Mouse (Mus musculus) kidney, embryonic 16.5 days (tissue): ENCODE results near the gene S100a4. TPM values are rescaled to one million over a fixed set of nuclear protein-coding genes. Genes with fewer than 3 reads are reported as not detected.
A peak's percentile ranks its signal among the peaks of the same experiment; 100 is the strongest.

ENCODE experiments used
- ATAC-seq: fragments of 200-750 bp; cut with Nextera tagmentation; 2 replicates; pipeline ENCODE4 v1.8.0; 2017; ENCODE audit warnings: moderate TSS enrichment; ENCODE audit not compliant: low FRiP score, low TSS enrichment
- H3K27ac ChIP-seq: fragments of 300-500 bp; sonication (generic); 2 replicates; pipeline ENCODE4 v1.5.1; 2014; ENCODE audit warnings: low read length
- H3K27me3 ChIP-seq: fragments of 300-500 bp; sonication (generic); 2 replicates; pipeline ENCODE4 v1.6.1; 2014; ENCODE audit warnings: low read length, control low read depth, mixed read lengths; ENCODE audit not compliant: insufficient read depth
- H3K36me3 ChIP-seq: fragments of 300-500 bp; sonication (generic); 2 replicates; pipeline ENCODE4 v1.6.1; 2014; ENCODE audit warnings: low read length, control low read depth, mixed read lengths; ENCODE audit not compliant: insufficient read depth
- H3K4me1 ChIP-seq: fragments of 300-500 bp; sonication (generic); 2 replicates; pipeline ENCODE4 v1.6.1; 2014; ENCODE audit warnings: low read length, control low read depth, mixed read lengths; ENCODE audit not compliant: insufficient read depth
- H3K4me2 ChIP-seq: fragments of 300-500 bp; sonication (generic); replicated peaks from 2 replicates; pipeline ENCODE4 v1.6.1; 2014; ENCODE audit warnings: low read depth, low read length
- H3K4me3 ChIP-seq: fragments of 300-500 bp; sonication (generic); 2 replicates; pipeline ENCODE4 v1.5.1; 2014; ENCODE audit warnings: mild to moderate bottlenecking, low read length
- H3K9ac ChIP-seq: fragments of 300-500 bp; sonication (generic); replicated peaks from 2 replicates; pipeline ENCODE4 v1.6.1; 2014; ENCODE audit warnings: low read length
- H3K9me3 ChIP-seq: fragments of 300-500 bp; sonication (generic); 2 replicates; pipeline ENCODE4 v1.6.1; 2016; ENCODE audit warnings: low read length, control low read depth
- WGBS: fragments of 180-500 bp; shearing (Covaris S2); extraction: QIAGEN DNeasy Blood & Tissue Kit; methylation state at CpG from one replicate; pipeline ENCODE4 v1.1.7; 2014; 5-methylcytosine and 5-hydroxymethylcytosine counted together
- polyA plus RNA-seq: library from polyadenylated mRNA; unstranded; fragments of >200 nt; fragmentation: Nextera tagmentation; extraction: Ambion mirVana; gene quantifications from 2 replicates; pipeline ENCODE4 v1.2.1, GENCODE M21; 2015

S100a4 gene
- polyA plus RNA-seq = 3.6 and 5.5 TPM in 2 replicates

DNA sequence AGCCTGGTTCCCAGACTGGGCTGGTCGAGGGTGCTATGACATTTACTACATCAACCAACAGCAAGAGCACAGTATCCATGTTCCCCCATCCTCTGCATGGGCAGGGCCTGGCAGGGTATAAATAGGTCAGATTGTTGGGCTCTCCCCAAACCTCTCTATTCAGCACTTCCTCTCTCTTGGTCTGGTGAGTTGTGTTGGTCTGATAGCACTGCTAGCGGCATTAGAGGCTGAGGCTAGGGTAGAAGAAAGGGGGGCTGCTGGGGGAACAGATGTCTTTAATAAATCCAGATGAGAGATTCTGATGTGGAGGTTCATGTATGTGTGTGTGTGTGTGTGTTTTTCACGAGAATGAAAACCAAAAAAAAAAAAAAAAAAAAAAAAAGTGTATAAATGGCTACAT lies at the start of gene S100a4:
TSS of gene S100a4 (plus strand) at position 149 of the 400 bp plus-strand sequence.
- WGBS = 47% methylated on average over 3 of the region's 3 CpGs
- no peak within 1 kb of the TSS for H3K9ac ChIP-seq
- H3K4me2 ChIP-seq = no peak within 1 kb of the TSS
- no peak within 1 kb of the TSS for H3K4me3 ChIP-seq
- ATAC-seq = no peak
- H3K27ac ChIP-seq = peak within 1 kb of the TSS; percentile 80
- H3K27me3 ChIP-seq = no peaks in the 10 kb centered on the region
- peaks cover 18% of the 10 kb centered on the region for H3K4me1 ChIP-seq
- H3K9me3 ChIP-seq = no peaks in the 10 kb centered on the region
- H3K36me3 ChIP-seq = no peaks in the 10 kb centered on the region

DNA sequence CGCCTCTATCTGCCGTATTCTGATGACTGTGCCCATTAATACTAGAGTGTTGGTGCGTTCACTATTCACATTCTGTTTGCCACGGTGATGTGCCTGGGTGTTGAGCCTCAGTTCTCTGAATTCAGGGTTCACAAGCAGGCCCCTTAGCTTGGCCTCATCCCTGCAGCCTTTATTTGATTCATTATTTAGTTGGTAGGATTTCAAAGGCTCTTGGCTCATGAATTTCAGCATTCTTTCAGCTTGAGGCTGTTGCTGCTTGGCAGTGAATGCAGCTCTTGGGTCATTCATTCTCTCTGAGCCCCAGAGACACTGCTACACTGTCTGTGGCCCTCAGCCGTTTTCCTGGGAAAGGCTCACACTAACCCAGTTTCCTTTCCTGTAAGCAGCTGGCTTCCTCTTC lies 47.6 kb upstream of the S100a4 start:
- no peak overlapping the region for H3K27ac ChIP-seq
- H3K27me3 ChIP-seq = no peaks in the 10 kb centered on the region
- H3K4me2 ChIP-seq = no peak overlapping the region
- no peaks in the 10 kb centered on the region for H3K36me3 ChIP-seq
- no peaks in the 10 kb centered on the region for H3K4me1 ChIP-seq
- H3K4me3 ChIP-seq = no peak overlapping the region
- ATAC-seq = no peak
- 70% methylated on average over 5 of the region's 5 CpGs for WGBS
- no peaks in the 10 kb centered on the region for H3K9me3 ChIP-seq
- no peak overlapping the region for H3K9ac ChIP-seq

DNA sequence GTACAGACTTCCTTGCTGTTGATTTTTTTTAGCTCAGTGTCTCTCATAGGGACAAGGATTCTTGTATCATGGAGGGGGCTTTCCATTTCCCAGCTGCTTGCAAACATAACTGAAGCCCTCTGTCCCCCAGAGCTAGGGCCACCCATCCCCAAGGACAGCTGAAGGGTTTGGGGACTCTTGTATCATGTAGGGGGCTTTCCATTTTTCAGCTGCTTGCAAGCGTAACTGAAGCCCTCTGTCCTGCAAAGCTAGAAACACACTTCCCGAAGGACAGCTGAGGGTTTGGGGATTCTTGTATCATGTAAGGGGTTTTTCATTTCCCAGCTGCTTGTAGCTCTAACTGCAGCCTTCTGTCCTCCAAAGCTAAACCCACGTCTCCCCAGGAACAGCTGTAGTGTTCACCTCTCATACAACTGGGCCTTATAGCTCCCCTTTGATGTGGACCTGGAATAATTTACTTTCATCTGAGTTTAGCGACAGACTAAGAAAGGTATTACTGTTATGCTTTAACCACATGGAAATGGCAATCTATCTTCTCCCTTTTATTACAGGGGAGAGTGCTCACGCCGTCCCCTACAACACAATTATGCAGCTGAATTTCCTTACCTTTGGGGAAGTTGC lies 43.5 kb upstream of the S100a4 start, which contains the start of gene S100a3:
TSS of gene S100a3 (plus strand) at position 571 of the 621 bp plus-strand sequence.
- no peak within 1 kb of the TSS for H3K9ac ChIP-seq
- no peaks in the 10 kb centered on the region for H3K27me3 ChIP-seq
- no peak within 1 kb of the TSS for H3K27ac ChIP-seq
- H3K36me3 ChIP-seq = no peaks in the 10 kb centered on the region
- H3K4me1 ChIP-seq = no peaks in the 10 kb centered on the region
- no peaks in the 10 kb centered on the region for H3K9me3 ChIP-seq
- H3K4me2 ChIP-seq = no peak within 1 kb of the TSS
- no peak for ATAC-seq
- WGBS = 72% methylated on average over 6 of the region's 6 CpGs
- H3K4me3 ChIP-seq = no peak within 1 kb of the TSS

DNA sequence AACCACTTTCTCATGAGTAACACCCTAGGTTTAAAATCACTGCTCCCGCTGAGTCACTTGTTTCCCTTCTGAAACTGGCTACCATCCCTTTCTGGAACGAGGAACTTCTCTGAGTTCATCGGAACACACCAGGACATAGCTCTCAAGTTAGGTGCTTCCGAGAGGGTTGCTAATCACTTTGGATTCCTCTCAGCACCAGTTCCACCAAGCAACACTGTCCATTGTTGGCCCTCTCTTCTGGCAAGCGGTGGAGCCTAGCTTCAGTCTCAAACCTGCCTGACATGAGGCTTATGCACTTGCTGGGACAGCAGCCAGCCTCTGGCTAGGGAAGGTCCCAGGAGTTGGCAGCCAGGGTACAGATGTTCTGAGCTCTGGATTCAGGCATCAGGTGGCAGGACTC lies 28.9 kb upstream of the S100a4 start:
- H3K36me3 ChIP-seq = no peaks in the 10 kb centered on the region
- no peaks in the 10 kb centered on the region for H3K9me3 ChIP-seq
- no peaks in the 10 kb centered on the region for H3K27me3 ChIP-seq
- ATAC-seq = no peak
- 88% methylated on average over 5 of the region's 5 CpGs for WGBS
- H3K4me1 ChIP-seq = no peaks in the 10 kb centered on the region
- H3K27ac ChIP-seq = no peak overlapping the region
- no peak overlapping the region for H3K4me2 ChIP-seq
- no peak overlapping the region for H3K9ac ChIP-seq
- H3K4me3 ChIP-seq = no peak overlapping the region

DNA sequence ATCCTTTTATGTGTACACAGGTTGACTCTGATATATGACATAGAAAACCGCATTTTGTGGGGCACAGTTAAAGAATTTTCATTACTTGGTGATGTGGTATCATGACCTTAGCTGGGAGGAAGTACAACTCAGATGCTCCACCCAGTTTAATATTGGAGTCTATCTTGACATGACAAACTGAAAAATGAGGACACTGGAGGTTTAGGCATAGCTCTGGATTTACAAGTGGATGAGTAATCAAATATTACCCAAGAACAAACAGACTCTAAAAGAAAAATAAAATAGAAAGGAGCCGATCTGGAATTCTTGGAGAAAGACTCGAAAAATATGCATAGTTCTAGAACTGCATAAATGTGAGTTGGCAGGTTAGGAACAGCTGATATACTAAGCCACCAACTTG lies 28.3 kb upstream of the S100a4 start:
- Histone ChIP-seq H3K4me3 (no peak overlapping the region), H3K4me2 (no peak overlapping the region), H3K27me3 (no peaks in the 10 kb centered on the region), H3K4me1 (no peaks in the 10 kb centered on the region), H3K27ac (no peak overlapping the region), H3K9me3 (no peaks in the 10 kb centered on the region), H3K9ac (no peak overlapping the region), H3K36me3 (no peaks in the 10 kb centered on the region)
- no peak for ATAC-seq
- 64% methylated on average over 3 of the region's 3 CpGs for WGBS

DNA sequence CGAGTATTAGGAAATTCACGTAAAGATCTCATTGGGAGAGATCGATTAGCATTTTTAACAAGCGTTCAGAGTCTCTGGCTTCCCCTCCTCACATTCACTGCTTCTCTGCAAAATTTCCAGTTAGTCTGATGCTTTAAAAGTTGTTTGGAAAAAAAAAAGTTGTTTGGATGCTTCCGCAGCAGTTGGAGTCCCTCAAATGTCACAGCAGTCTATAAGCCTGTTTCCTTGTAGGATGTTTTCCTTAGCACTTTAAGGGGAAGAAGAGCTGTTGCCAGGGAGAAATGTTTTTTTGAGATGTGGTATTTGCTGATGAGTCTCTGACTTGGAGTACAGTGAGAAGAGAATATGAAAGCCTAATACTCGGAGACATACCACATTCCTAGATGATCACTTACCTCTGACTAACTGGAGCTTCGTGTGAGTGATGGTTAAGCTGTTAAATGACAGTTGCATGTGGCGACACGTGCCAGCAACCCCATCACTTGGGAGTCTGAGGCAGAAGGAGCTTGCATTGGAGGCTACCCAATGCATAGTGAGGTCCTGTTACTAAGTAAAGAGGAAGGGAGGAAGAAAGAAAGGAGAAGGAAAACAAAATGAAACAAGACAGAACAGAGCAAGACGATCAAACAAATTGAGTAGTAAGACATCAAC lies 27.1 kb upstream of the S100a4 start:
- H3K27ac ChIP-seq = no peak overlapping the region
- no peak overlapping the region for H3K9ac ChIP-seq
- ATAC-seq = no peak
- H3K4me3 ChIP-seq = no peak overlapping the region
- no peaks in the 10 kb centered on the region for H3K9me3 ChIP-seq
- 60% methylated on average over 10 of the region's 10 CpGs for WGBS
- no peak overlapping the region for H3K4me2 ChIP-seq
- H3K4me1 ChIP-seq = no peaks in the 10 kb centered on the region
- no peaks in the 10 kb centered on the region for H3K36me3 ChIP-seq
- no peaks in the 10 kb centered on the region for H3K27me3 ChIP-seq

DNA sequence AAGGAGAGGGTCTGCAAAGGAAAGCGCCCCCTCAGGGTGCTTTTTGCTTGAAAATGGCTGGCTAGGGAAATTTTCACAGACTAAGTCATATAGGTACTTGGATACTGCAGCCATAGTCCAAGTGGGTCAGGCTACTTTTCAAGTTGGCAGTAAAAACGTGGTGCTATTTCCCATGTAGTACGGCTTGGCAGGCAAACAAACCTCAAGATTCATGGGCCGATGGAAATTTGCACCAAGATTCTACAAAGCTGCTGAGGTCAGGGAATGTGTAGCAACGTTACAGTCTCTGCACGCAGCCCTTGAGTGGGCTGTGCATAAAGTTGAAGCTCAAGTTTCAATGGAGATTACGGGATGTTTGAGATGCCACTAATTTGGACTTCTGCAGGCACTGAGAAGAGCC lies 24.1 kb upstream of the S100a4 start:
- no peaks in the 10 kb centered on the region for H3K4me1 ChIP-seq
- H3K36me3 ChIP-seq = no peaks in the 10 kb centered on the region
- H3K4me3 ChIP-seq = no peak overlapping the region
- H3K9me3 ChIP-seq = no peaks in the 10 kb centered on the region
- WGBS = 32% methylated on average over 7 of the region's 7 CpGs
- no peak overlapping the region for H3K9ac ChIP-seq
- H3K4me2 ChIP-seq = no peak overlapping the region
- no peaks in the 10 kb centered on the region for H3K27me3 ChIP-seq
- H3K27ac ChIP-seq = no peak overlapping the region
- ATAC-seq = no peak

DNA sequence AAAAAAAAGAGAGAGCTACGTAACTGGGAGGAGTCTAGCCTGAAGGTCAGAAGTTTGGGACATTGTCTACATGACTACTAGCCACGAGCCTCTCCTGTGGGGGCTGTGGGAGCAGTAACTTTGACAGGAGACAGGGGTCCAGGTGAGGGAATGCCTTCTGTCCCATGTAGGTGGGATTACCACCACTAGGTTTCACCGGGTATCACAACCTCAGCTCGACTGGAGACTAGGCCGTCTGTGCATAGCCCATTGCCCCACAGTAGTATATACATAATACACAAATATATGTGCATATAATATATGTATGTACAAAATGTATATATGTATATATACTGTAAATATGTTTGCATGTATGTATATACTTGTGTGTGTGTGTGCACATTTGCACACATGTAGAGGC lies 22.4 kb upstream of the S100a4 start:
- Histone ChIP-seq H3K27me3 (no peaks in the 10 kb centered on the region), H3K9me3 (no peaks in the 10 kb centered on the region), H3K36me3 (no peaks in the 10 kb centered on the region), H3K27ac (no peak overlapping the region), H3K4me3 (no peak overlapping the region), H3K4me1 (0 out of 2 replicates have a peak, but pooled peaks cover 3% of the 10 kb centered on the region), H3K4me2 (no peak overlapping the region), H3K9ac (no peak overlapping the region)
- WGBS = 92% methylated on average over 5 of the region's 5 CpGs
- no peak for ATAC-seq

DNA sequence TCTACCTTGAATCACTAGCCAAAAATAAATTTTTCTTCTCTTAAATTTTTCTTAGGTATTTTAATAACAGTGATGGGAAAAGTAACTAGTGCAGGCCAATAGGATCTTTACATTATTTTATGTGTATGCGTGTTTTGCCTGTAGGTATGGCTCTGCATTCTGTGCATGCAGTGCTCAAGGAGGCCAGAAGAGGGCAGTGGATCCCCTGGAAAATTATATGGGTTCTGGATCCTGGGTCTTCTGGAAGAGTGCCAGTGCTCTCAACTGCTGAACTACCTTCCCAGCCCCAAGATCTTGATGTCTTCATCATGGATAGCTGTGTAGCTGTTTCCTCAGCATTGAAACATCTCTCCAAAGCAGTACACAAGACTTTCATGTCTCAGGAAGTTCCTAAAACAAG lies 21.4 kb upstream of the S100a4 start:
- no peak overlapping the region for H3K4me2 ChIP-seq
- WGBS = 94% methylated on average over 1 of the region's 1 CpGs
- no peaks in the 10 kb centered on the region for H3K27me3 ChIP-seq
- no peak overlapping the region for H3K27ac ChIP-seq
- H3K4me1 ChIP-seq = peaks cover 6% of the 10 kb centered on the region; the same call in 1 of the 2 replicates
- no peaks in the 10 kb centered on the region for H3K9me3 ChIP-seq
- no peaks in the 10 kb centered on the region for H3K36me3 ChIP-seq
- no peak overlapping the region for H3K4me3 ChIP-seq
- H3K9ac ChIP-seq = no peak overlapping the region
- ATAC-seq = no peak

DNA sequence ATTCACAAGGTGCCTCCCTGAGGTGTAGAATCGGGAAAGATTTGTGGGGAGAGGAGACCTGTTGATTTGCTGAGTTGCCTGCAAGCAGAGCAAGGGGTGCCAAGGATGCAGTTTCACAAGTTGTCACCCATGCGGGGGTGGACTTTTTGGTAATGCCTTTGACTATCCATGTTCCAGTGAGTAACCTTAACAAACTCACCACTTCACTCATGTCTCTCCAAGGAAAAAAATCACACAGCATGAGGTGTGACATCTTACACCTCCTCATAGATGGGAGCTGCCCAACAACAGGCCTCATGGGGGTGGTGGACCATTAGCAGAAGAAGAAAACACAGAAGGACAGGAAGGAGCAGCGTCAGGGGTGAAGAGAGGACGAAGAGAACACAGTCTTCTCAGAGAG lies 21.0 kb upstream of the S100a4 start:
- H3K4me2 ChIP-seq = no peak overlapping the region
- WGBS = 72% methylated on average over 4 of the region's 4 CpGs
- H3K9me3 ChIP-seq = no peaks in the 10 kb centered on the region
- H3K27ac ChIP-seq = no peak overlapping the region
- no peaks in the 10 kb centered on the region for H3K27me3 ChIP-seq
- H3K4me3 ChIP-seq = no peak overlapping the region
- H3K9ac ChIP-seq = no peak overlapping the region
- H3K36me3 ChIP-seq = no peaks in the 10 kb centered on the region
- no peak for ATAC-seq
- peaks cover 9% of the 10 kb centered on the region; the same call in 1 of the 2 replicates for H3K4me1 ChIP-seq
